Mouse (Mus musculus) limb, embryonic 13.5 days (tissue): Measurements from ENCODE around the gene Fam117a. TPM values are rescaled to one million over a fixed set of nuclear protein-coding genes. Genes with fewer than 3 reads are reported as not detected.

Experiments
- ATAC-seq: fragments of 200-750 bp; cut with Nextera tagmentation; 2 replicates; pipeline ENCODE4 v1.8.0; 2017; ENCODE audit warnings: low read depth, moderate number of reproducible peaks, moderate TSS enrichment; ENCODE audit not compliant: low FRiP score
- H3K27ac ChIP-seq: fragments of 300-500 bp; sonication (generic); 2 replicates; pipeline ENCODE4 v1.5.1; 2015; ENCODE audit warnings: inconsistent platforms, mild to moderate bottlenecking, moderate library complexity
- H3K27me3 ChIP-seq: fragments of 300-500 bp; sonication (generic); 2 replicates; pipeline ENCODE4 v1.6.1; 2015; ENCODE audit warnings: mild to moderate bottlenecking, inconsistent platforms
- H3K36me3 ChIP-seq: fragments of 300-500 bp; sonication (generic); 2 replicates; pipeline ENCODE4 v1.6.1; 2015; ENCODE audit warnings: inconsistent platforms, mild to moderate bottlenecking, moderate library complexity
- H3K4me1 ChIP-seq: fragments of 300-500 bp; sonication (generic); 2 replicates; pipeline ENCODE4 v1.6.1; 2015; ENCODE audit warnings: inconsistent platforms
- H3K4me2 ChIP-seq: fragments of 300-500 bp; sonication (generic); replicated peaks from 2 replicates; pipeline ENCODE4 v1.6.1; 2015; ENCODE audit warnings: inconsistent platforms, mild to moderate bottlenecking, moderate library complexity
- H3K4me3 ChIP-seq: fragments of 300-500 bp; sonication (generic); 2 replicates; pipeline ENCODE4 v1.5.1; 2015; ENCODE audit warnings: moderate library complexity, mild to moderate bottlenecking, inconsistent platforms
- H3K9ac ChIP-seq: fragments of 300-500 bp; sonication (generic); 2 replicates; pipeline ENCODE4 v1.6.1; 2015; ENCODE audit warnings: mild to moderate bottlenecking, inconsistent platforms
- H3K9me3 ChIP-seq: fragments of 300-500 bp; sonication (generic); 2 replicates; pipeline ENCODE4 v1.6.1; 2016; ENCODE audit warnings: inconsistent platforms
- WGBS: fragments of 180-500 bp; shearing (Covaris S2); methylation state at CpG from one replicate; pipeline ENCODE4 v1.1.7; 2015; 5-methylcytosine and 5-hydroxymethylcytosine counted together
- polyA plus RNA-seq: library from polyadenylated mRNA; unstranded; fragments of >200 nt; fragmentation: Nextera tagmentation; extraction: Ambion mirVana; gene quantifications from 2 replicates; pipeline ENCODE4 v1.2.1, GENCODE M21; 2015

Fam117a gene
- polyA plus RNA-seq, 1 experiment from 2014 or later = 15.8 TPM

GRCm38 (mm10) chr11:95387354-95387753 lies 50.5 kb downstream of the Fam117a start:
- Histone ChIP-seq H3K4me1 (peaks cover 19% of the 10 kb centered on the region), H3K36me3 (peaks cover 65% of the 10 kb centered on the region), H3K9me3 (no peaks in the 10 kb centered on the region), H3K4me3 (no peak overlapping the region), H3K9ac (no peak overlapping the region), H3K27ac (no peak overlapping the region), H3K27me3 (no peaks in the 10 kb centered on the region), H3K4me2 (no peak overlapping the region)
- 88% methylated on average over 7 of the region's 7 CpGs for WGBS
- no peak for ATAC-seq

- ATAC-seq = no peak
- Histone ChIP-seq H3K27ac (no peak overlapping the region), H3K4me1 (peaks cover 33% of the 10 kb centered on the region), H3K9me3 (no peaks in the 10 kb centered on the region), H3K9ac (no peak overlapping the region), H3K4me2 (no peak overlapping the region), H3K4me3 (no peak overlapping the region), H3K27me3 (no peaks in the 10 kb centered on the region), H3K36me3 (peaks cover 63% of the 10 kb centered on the region)
- 71% methylated on average over 3 of the region's 3 CpGs for WGBS
Observed at GRCm38 (mm10) chr11:95389006-95389405, 52.2 kb downstream of the Fam117a start.

GRCm38 (mm10) chr11:95390420-95390819 lies 53.6 kb downstream of the Fam117a start:
- peaks cover 63% of the 10 kb centered on the region for H3K36me3 ChIP-seq
- H3K9ac ChIP-seq = no peak overlapping the region
- WGBS = 94% methylated on average over 6 of the region's 6 CpGs
- no peaks in the 10 kb centered on the region for H3K27me3 ChIP-seq
- no peak overlapping the region for H3K4me3 ChIP-seq
- H3K4me1 ChIP-seq = peaks cover 33% of the 10 kb centered on the region
- no peak overlapping the region for H3K4me2 ChIP-seq
- no peak for ATAC-seq
- H3K27ac ChIP-seq = no peak overlapping the region
- H3K9me3 ChIP-seq = no peaks in the 10 kb centered on the region

- Histone ChIP-seq H3K27ac (no peak overlapping the region), H3K4me3 (no peak overlapping the region), H3K27me3 (no peaks in the 10 kb centered on the region), H3K4me2 (no peak overlapping the region), H3K4me1 (peaks cover 25% of the 10 kb centered on the region), H3K9me3 (no peaks in the 10 kb centered on the region), H3K36me3 (peaks cover 62% of the 10 kb centered on the region), H3K9ac (no peak overlapping the region)
- ATAC-seq = no peak
- 73% methylated on average over 4 of the region's 4 CpGs for WGBS
Observed at GRCm38 (mm10) chr11:95391201-95391600, 54.4 kb downstream of the Fam117a start.

- Histone ChIP-seq H3K27ac (peak overlapping the region; percentile 55), H3K27me3 (no peaks in the 10 kb centered on the region), H3K4me1 (peaks cover 21% of the 10 kb centered on the region), H3K4me3 (no peak overlapping the region), H3K9ac (no peak overlapping the region), H3K36me3 (peaks cover 57% of the 10 kb centered on the region), H3K9me3 (no peaks in the 10 kb centered on the region), H3K4me2 (0 out of 2 replicates have a peak overlapping the region, but pooled peaks have one; percentile 16)
- WGBS = 63% methylated on average over 5 of the region's 5 CpGs
- ATAC-seq = no peak
Observed at GRCm38 (mm10) chr11:95391743-95392142, 54.9 kb downstream of the Fam117a start.

GRCm38 (mm10) chr11:95392223-95392667 lies 55.4 kb downstream of the Fam117a start:
- no peak overlapping the region for H3K4me3 ChIP-seq
- H3K36me3 ChIP-seq = peaks cover 52% of the 10 kb centered on the region
- 57% methylated on average over 7 of the region's 7 CpGs for WGBS
- ATAC-seq = no peak
- H3K27me3 ChIP-seq = no peaks in the 10 kb centered on the region
- no peaks in the 10 kb centered on the region for H3K9me3 ChIP-seq
- peaks cover 21% of the 10 kb centered on the region for H3K4me1 ChIP-seq
- peak overlapping the region; percentile 55 for H3K27ac ChIP-seq
- 0 out of 2 replicates have a peak overlapping the region, but pooled peaks have one; percentile 16 for H3K4me2 ChIP-seq
- no peak overlapping the region for H3K9ac ChIP-seq

GRCm38 (mm10) chr11:95392708-95393499 lies 56.1 kb downstream of the Fam117a start:
- Histone ChIP-seq H3K4me1 (peaks cover 21% of the 10 kb centered on the region), H3K27ac (peak overlapping the region; percentile 55; the same call in 1 of the 2 replicates), H3K4me2 (no peak overlapping the region), H3K4me3 (no peak overlapping the region), H3K9ac (no peak overlapping the region), H3K36me3 (peaks cover 45% of the 10 kb centered on the region), H3K9me3 (no peaks in the 10 kb centered on the region), H3K27me3 (no peaks in the 10 kb centered on the region)
- WGBS = 59% methylated on average over 11 of the region's 11 CpGs
- ATAC-seq = no peak

GRCm38 (mm10) chr11:95393500-95393816 lies 56.6 kb downstream of the Fam117a start:
- no peaks in the 10 kb centered on the region for H3K27me3 ChIP-seq
- H3K27ac ChIP-seq = peak overlapping the region; percentile 6; the same call in 1 of the 2 replicates
- H3K36me3 ChIP-seq = peaks cover 39% of the 10 kb centered on the region
- peaks cover 26% of the 10 kb centered on the region for H3K4me1 ChIP-seq
- H3K4me3 ChIP-seq = no peak overlapping the region
- WGBS = 17% methylated on average over 5 of the region's 5 CpGs
- ATAC-seq = no peak
- H3K9ac ChIP-seq = no peak overlapping the region
- no peak overlapping the region for H3K4me2 ChIP-seq
- no peaks in the 10 kb centered on the region for H3K9me3 ChIP-seq

GRCm38 (mm10) chr11:95394112-95394511 lies 57.3 kb downstream of the Fam117a start:
- Histone ChIP-seq H3K27ac (peak overlapping the region; percentile 8; the same call in 1 of the 2 replicates), H3K4me2 (no peak overlapping the region), H3K36me3 (peaks cover 33% of the 10 kb centered on the region), H3K9me3 (no peaks in the 10 kb centered on the region), H3K4me1 (peaks cover 26% of the 10 kb centered on the region), H3K27me3 (peaks cover under 1% of the 10 kb centered on the region; the same call in 1 of the 2 replicates), H3K4me3 (no peak overlapping the region), H3K9ac (no peak overlapping the region)
- no peak for ATAC-seq
- WGBS = 30% methylated on average over 5 of the region's 5 CpGs

- H3K9ac ChIP-seq = no peak overlapping the region
Observed at GRCm38 (mm10) chr11:95396548-95396947, 59.7 kb downstream of the Fam117a start.

GRCm38 (mm10) chr11:95397843-95398835 lies 61.3 kb downstream of the Fam117a start:
- H3K9me3 ChIP-seq = no peaks in the 10 kb centered on the region
- H3K4me3 ChIP-seq = no peak overlapping the region
- WGBS = 61% methylated on average over 14 of the region's 14 CpGs
- H3K4me1 ChIP-seq = peaks cover 18% of the 10 kb centered on the region; the same call in 1 of the 2 replicates
- H3K9ac ChIP-seq = no peak overlapping the region
- H3K4me2 ChIP-seq = no peak overlapping the region
- ATAC-seq = no peak
- no peaks in the 10 kb centered on the region for H3K36me3 ChIP-seq
- peaks cover 13% of the 10 kb centered on the region for H3K27me3 ChIP-seq
- no peak overlapping the region for H3K27ac ChIP-seq

More at GRCm38 (mm10) chr11:95396548-95396947, 59.7 kb downstream of the Fam117a start:
- H3K4me2 ChIP-seq = no peak overlapping the region
- peaks cover 13% of the 10 kb centered on the region for H3K27me3 ChIP-seq
- no peaks in the 10 kb centered on the region for H3K9me3 ChIP-seq
- no peak overlapping the region for H3K4me3 ChIP-seq
- H3K4me1 ChIP-seq = peaks cover 26% of the 10 kb centered on the region
- H3K36me3 ChIP-seq = peaks cover 10% of the 10 kb centered on the region
- no peak overlapping the region for H3K27ac ChIP-seq
- WGBS = 56% methylated on average over 1 of the region's 1 CpGs
- no peak for ATAC-seq
